Mouse (Mus musculus) testis, adult 2 months (tissue): ENCODE results near the gene Gbp7.

Experiments used
- CTCF ChIP-seq: fragments of 200-500 bp; IDR thresholded peaks from 2 replicates; pipeline ENCODE4 v1.5.1; 2012; ENCODE audit warnings: low read depth, mild to moderate bottlenecking, inconsistent platforms, low read length, moderate library complexity; ENCODE audit not compliant: control insufficient read depth, insufficient read depth, insufficient replicate concordance
- POLR2A ChIP-seq: fragments of 200-500 bp; IDR thresholded peaks from 2 replicates; pipeline ENCODE4 v1.6.1; 2012; ENCODE audit warnings: low read depth, mild to moderate bottlenecking, inconsistent platforms, low read length, moderate library complexity; ENCODE audit not compliant: control insufficient read depth

DNA sequence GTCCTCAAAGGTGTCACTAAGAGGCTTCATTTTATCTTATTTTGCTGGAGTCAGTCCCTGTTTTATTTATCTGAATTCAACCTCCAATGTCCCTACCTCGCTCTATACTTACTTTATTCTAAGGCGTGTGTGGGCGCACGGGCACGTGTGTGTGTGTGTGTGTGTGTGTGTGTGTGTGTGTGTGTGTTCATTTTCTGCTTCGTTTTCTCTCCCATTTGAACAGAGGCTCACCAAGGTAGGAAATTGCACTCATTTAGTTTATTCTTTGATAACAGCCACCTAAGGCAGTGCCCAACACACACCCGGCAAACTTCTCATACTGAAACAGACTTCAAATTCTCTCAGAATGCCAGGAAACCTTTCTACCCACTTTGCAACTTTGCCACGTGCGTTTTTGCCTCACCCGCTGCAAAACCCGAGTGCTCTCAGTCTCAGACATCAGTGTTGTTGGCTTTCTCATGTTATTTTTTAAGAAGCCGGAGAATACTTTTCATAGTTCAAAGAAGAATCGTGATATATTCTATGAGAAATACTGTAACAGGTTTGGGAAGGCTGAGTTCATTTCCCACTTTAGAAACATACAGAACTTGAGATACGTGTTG lies 31.0 kb downstream of the Gbp7 start:
- TF ChIP-seq POLR2A (no peak), CTCF (no peak)
